Mouse (Mus musculus) adrenal gland, adult (tissue): ENCODE data around the gene Gm29666.

ENCODE experiments used
- DNase-seq, 2 experiments: peaks; one replicate each; pipeline ENCODE4 v3.0.0; 2022 to 2023; ENCODE audit warnings: low spot score in 1 of 2; ENCODE audit not compliant: inconsistent age in 2 of 2

Gene Gm29666

DNA sequence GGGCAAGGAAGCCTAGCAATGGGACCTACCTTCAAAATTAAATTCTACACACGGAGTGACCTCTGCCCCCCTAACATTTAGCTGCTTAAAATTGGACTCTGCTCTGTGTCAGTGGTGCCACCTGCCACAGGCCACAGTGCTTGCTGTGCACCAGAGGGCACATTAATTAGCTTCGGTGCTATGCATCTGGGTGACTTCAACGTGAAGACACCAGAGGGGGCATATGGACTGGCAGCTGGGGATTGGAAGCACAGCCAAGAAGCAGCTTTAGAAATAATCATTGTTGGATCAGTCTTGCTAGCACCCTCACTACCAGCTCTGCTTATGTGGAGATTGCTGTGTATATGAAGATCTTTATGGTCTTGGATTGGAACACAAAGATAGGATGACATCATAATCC lies 6.6 kb downstream of the Gm29666 start:
- DNase-seq, result no peak

DNA sequence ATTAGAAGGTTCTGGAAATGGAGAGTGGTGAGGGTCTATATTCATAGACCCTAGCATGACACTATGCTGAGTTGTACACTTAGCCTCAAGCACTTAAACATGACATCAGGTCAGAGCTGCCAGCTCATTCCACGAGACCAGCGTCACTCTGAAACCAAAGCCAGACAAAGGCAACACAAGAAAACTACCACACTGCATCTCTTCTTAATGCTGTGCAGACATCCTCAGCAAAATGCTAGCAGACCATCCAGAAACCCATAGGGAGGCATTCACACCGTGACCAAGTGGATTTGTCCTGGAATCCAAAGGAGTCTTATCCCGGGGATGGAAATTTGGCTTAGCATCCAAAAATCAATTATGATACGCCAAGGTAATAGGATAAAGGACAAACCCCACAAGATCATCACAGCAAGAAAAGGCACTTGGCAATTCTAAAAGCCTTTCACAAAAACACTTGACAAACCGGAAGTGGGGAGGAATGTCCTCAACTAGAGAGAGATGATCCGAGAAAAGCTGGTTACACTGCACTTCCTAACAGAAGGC lies 15.9 kb downstream of the Gm29666 start:
- DNase-seq, result no peak

DNA sequence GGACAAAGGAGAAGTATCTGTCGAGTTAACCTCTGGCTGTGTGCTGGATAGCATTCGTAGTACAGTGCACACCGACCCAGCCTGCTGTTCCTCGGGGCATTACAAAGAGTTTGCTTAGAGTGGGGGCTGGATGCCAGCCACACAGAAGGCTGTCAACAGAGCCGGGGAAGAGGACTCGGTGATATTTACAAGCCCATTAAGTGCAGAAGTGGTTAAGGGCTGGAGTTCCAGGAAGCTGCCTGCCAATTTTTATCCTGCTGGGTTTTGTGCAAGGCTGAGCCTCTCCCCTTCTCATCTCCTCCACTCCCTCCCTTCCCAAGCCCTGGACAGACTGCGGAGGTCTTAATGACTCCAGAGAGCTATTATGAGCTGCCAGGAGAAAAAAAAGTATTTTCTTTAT lies 21.8 kb downstream of the Gm29666 start:
- no peak for DNase-seq

DNA sequence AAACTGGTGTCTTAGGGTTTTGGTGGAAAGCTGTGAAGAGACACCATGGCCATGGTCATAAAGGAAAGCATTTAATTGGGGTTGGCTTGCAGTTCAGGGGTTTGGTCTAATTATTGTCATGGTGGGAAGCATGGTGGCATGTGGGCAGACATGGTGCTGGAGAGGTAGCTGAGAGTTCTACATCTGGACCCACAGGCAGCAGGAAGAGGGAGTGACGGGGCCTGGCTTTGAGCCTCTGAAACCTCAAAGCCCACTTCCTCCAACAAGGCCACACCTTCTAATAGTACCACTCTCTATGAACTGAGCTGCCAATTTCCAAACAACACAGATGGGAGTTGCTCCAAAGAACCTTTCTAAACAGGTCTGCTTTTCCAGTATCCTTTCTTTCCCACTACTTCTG lies 23.2 kb downstream of the Gm29666 start:
- DNase-seq, result no peak

DNA sequence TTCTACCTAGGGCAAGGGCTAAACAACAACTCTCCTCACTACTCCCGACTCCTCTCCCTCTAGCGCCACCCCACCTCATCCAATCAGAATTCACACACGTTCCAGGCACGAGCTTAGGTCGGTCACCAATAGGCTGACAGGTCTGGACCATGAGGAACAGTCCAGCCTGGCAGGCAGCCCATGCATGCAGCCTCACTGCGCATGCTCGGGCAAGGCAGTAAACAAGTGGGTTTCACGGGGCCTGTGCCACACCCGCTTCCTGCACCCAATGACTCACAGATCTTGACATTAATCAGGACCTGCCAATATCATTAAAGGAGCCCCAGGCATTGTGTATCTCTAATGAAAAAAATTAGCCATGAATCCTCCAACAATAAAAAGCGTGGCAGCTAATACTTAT lies 23.6 kb downstream of the Gm29666 start:
- DNase-seq, result peak; percentile 16 to 36

DNA sequence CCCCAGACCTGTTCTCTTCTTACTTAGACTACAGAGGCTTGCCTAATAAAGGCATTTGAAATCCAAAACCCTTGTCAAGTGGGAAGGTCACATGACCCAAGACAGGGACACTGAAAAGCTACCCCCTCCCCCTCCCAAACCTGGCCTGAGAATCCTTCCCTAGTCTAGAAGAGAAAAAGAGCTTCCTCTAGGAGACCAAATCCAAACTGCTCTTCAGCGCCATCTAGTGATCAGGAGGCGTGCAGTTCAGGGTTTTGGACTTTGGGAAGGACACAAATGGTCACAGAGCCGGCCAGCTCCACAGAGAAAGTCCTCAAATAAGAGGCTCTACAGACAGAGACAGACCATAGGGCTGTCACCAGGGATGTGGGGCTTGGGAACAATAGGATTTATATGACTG lies 28.2 kb downstream of the Gm29666 start:
- peak; percentile 48 to 90 for DNase-seq

DNA sequence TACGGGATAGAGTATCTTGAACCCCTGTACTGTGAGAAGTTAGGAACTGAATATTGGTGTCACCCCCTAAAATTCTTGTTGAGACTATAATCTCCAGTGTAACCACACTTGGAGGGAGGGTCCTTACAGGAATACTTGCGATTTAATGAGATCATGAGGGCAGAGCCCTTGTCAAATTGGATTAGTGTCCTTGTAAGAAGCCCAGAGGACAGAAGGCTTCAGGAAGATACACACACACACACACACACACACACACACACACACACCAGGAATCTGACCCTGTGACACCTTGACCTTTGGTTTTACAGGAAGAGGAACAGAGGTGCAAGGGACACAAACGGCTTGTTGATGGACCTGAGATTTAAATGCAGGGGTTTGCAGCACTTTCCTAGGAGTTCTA lies 28.6 kb downstream of the Gm29666 start:
- DNase-seq, result no peak

DNA sequence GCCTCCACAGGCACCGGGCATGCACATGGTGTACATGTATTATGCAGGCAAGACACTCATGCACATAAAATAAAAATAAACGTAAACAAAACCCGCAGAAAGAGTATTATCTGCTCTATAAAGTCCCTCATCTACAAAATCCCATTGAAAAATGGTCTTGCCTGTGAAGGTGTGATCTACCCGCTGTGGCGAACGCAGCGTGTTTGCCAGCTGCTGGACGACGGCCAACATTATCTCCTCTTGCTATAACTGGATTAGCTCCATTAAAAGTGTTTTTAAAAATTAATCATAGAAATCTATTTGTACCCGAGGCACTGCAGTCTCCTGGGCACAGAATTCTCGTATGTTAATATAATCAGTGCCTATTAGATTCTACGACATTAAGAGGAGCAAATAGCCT lies 31.8 kb downstream of the Gm29666 start:
- DNase-seq, result peak; percentile 13 to 34

DNA sequence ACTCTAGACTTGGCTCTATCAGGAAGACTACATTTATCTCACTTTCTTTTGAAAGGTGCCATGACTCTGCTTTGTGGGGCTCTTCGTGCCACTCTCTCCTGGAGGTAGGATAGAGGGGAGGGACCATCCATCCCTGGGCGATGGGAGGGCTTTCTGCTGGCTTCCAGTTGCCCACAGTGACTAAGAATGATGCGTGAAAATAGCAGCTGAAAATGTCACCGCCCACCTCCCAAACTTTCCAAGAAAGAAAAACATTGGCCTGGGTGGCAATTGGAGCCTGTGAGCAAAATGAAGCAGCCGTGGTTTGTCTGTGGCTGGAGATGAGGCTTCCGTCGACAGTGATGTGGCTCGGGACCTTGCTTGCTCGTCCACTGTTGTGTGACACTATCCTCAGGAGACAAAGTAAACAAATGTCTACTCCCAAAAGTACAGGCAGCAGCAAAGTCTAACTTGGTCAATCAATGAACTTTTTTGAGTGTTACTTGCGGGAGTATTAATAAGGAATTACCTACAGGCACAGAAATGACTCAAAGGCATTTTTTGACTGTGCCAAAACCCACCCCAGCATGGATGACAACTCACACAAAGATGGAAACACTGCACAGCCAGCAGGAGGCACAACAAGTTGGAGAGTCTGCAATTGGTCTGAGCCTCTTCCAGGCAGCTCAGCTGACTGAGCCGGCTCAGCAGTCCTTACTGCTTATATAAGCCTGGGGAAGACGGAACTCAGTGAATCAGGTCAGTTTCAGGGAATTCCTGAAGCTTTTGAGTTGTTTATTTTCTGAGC lies 42.6 kb downstream of the Gm29666 start:
- DNase-seq, result no peak

DNA sequence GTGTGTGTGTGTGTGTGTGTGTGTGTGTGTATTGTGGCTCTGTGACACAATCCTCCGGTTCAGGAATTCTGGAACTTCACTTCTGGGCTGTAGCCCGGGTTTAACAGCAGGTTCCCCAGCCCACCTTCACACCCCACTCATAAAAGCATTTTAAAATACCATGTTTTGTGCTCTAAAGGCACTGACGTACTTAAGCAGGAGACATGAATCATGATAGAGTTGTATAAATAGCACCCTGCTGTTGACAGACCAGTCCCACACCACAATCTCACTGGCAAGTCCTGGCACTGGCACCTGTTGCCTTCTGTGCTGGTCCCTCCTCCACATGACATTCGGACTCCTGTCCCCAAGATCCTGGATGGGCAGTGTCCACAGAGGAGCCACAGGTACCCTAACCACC lies 46.0 kb downstream of the Gm29666 start:
- DNase-seq, result no peak

DNA sequence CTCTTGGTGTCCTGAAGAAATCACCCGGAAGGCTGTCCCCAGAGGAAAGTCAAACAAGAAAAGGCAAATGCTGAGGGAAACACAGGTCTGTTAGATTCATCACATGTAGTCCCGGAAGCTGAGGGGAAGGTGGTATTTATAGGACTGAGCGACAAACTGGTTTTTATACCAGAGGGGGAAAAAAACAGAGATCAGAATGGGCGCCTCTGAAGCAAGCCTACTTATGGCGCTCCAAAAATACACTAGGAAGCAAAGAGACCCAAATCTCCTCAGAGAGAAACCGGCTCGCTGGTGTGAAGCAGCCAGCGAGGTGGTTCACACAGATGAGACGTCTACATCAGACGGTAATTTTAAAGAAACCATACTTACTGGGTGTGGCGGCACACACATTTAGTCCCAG lies 46.8 kb downstream of the Gm29666 start:
- no peak for DNase-seq

DNA sequence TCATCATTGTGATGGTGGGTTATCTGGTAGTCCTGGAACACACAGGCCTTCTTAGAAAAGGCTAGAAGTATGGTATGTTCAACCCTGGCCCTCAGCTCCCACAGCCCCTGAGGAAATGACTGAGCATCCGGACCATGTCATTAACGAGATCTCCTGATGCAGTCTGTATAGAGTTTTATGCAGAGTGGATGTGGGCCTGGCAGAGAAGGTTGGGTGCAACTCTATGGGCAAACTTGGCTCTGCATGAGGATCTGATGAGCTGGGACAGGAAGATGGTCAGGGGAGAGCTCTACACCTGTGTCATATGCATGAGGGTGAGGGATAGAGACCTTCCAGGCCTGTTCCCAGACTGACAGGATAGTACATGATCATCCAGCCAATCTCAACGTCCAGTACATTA lies 48.0 kb downstream of the Gm29666 start:
- DNase-seq, result no peak

DNA sequence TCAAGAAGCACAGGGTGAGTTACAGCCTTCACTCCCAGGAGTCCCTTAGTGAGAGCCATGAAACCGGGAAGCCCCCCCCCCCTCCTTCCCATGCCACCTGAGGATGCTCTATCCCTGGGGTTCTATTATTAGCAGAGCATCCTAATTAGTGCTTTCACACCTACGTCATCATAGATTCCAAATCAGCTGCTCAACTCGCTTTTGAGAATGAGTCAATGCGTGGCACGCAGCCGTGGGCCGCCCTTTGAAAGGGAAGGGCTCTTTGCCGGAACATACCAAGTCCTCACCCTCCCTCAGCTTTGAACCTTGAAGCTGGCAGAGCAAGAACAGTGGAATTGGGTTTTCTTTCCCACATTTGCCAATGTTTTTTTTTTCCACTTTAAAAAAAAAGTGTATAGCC lies 57.9 kb downstream of the Gm29666 start:
- no peak for DNase-seq
